Mouse (Mus musculus): ENCODE data around the gene Dap. TPM values are rescaled to one million over a fixed set of nuclear protein-coding genes. Genes with fewer than 3 reads are reported as not detected.

Dap gene
- polyA plus RNA-seq, 1 experiment: 566 TPM

DNA sequence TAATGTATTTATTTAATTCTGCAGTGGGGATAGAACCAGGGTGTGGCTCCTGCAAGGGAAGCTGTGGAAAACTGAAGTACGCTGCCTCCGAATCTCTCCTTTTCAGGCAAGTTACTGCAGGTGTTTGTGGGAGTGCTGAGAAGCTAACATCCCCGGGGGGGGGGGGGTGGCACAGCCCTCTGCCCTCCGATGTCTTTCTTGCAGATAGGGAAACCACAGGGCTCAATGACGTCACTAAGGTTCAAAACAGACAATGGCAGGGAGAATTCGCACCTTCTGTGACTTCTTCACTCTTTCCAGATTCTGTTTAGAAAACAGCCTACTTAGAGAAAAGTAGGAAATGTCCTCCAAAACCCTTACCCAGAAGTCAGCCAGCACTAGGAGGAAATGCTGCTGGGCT is 1.9 kb upstream of the Dap start:
- peaks cover 28% of the 10 kb centered on the region for H3K79me3 ChIP-seq (ENCODE audit: low read depth)
- TF ChIP-seq MYOD1 (IDR thresholded peaks at IDR 0.05; ENCODE audit: control insufficient read depth, insufficient read length, low read depth) (no peak), CTCF (IDR thresholded peaks at IDR 0.05; ENCODE audit: control insufficient read depth, insufficient read depth, insufficient read length) (no peak), MYOG (IDR thresholded peaks at IDR 0.05; ENCODE audit: control insufficient read depth, extremely low read depth, insufficient read length) (no peak), USF1 (IDR thresholded peaks at IDR 0.05; ENCODE audit: low read depth) (no peak), CEBPB (IDR thresholded peaks at IDR 0.05; ENCODE audit: low read depth) (no peak), FOSL1 (IDR thresholded peaks at IDR 0.05; ENCODE audit: insufficient read depth, low read length, poor library complexity, severe bottlenecking) (no peak), MAX (IDR thresholded peaks at IDR 0.05) (no peak)
- H3K79me2 ChIP-seq (ENCODE audit: control insufficient read depth, insufficient read depth): peaks cover 31% of the 10 kb centered on the region

DNA sequence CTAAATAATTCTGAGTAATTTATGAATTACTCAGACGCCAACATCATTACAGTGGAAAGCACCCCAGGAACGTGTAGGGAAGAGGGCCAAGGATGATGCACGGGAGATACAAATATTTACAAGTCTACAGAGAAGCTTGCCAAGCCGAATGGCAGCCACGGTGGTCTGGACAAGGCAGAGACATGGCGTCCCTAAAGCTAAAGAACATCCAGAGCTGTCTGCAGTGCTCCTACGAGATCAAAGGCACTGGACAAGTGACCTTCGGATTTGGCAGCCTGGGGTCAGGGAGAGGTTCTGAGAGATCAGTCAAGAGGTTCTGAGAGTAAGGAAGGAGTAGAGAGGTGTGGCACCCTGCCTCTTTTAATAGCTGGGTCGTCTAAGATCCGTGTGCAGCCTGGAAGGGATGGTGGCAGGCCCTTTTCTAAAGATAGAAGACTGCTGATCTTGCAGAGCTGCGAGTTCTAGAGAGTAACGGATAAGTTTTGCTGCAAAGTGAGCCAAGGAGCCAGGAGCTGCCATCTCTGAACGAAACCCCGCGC is 449 bp upstream of the Dap start:
- H3ac ChIP-seq (ENCODE audit: control insufficient read depth, insufficient read length, low read depth): no peak overlapping the region
- H3K36me3 ChIP-seq (ENCODE audit: control insufficient read depth, insufficient read depth): peaks cover 8% of the 10 kb centered on the region
- H3K4me3 ChIP-seq (ENCODE audit: insufficient read depth, poor library complexity, severe bottlenecking): peak overlapping the region; percentile 99
- H3K79me2 ChIP-seq (ENCODE audit: control insufficient read depth, insufficient read depth): peaks cover 45% of the 10 kb centered on the region
- TF ChIP-seq MYOD1 (IDR thresholded peaks at IDR 0.05; ENCODE audit: control insufficient read depth, insufficient read length, low read depth) (no peak), MYOG (IDR thresholded peaks at IDR 0.05; ENCODE audit: control insufficient read depth, extremely low read depth, insufficient read length) (no peak), MAX (IDR thresholded peaks at IDR 0.05) (no peak), FOSL1 (IDR thresholded peaks at IDR 0.05; ENCODE audit: insufficient read depth, low read length, poor library complexity, severe bottlenecking) (no peak), CTCF (IDR thresholded peaks at IDR 0.05; ENCODE audit: control insufficient read depth, insufficient read depth, insufficient read length) (no peak), USF1 (IDR thresholded peaks at IDR 0.05; ENCODE audit: low read depth) (no peak), CEBPB (IDR thresholded peaks at IDR 0.05; ENCODE audit: low read depth) (no peak)
- peaks cover 39% of the 10 kb centered on the region for H3K79me3 ChIP-seq (ENCODE audit: low read depth)
- H3K27me3 ChIP-seq (ENCODE audit: control insufficient read depth, insufficient read depth, insufficient read length): no peaks in the 10 kb centered on the region

More for the DNA sequence above, 1.9 kb upstream of the Dap start:
- Histone ChIP-seq H3K4me3 (ENCODE audit: insufficient read depth, poor library complexity, severe bottlenecking) (no peak overlapping the region), H3K36me3 (ENCODE audit: control insufficient read depth, insufficient read depth) (no peaks in the 10 kb centered on the region), H3ac (ENCODE audit: control insufficient read depth, insufficient read length, low read depth) (no peak overlapping the region), H3K27me3 (ENCODE audit: control insufficient read depth, insufficient read depth, insufficient read length) (no peaks in the 10 kb centered on the region)

DNA sequence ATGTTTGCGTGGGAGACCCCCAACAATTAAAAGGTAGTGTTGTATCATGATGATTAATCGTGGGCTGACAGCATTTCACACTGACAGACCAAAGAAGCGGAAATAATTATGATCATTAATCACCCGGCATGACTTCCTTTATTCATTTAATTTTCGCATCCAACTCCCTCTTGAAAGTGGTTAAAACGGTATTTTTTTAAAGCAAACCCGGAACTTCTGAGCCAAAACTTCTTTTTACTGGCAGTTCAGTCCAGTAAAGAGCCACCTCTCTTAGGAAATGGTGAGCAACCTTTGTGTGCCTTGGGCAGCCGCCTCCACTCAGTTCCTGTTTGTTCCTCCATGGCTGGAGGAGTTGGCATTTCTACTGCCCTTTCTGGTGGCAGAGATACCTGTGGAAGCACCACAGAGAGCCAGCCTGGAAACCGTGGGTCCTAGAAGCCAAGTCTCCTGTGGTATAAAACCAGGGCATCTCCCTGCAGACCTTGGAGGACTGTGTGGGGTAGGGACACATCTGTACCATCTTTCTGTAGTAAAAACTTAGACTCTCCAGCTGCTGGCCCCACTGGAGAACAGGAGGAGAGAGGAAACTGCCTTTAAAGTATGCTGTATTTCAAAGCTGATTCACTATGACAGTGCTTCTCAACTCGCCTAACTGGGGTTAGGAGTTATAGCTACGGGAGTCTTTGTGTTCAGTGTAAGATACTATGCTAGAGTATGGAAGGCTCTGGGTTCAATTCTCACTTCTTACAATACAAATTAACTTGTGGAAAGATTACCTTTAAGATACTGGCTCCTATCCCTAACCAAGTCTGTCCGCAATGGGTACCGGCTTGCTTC is 910 bp downstream of the Dap start:
- Histone ChIP-seq H3ac (ENCODE audit: control insufficient read depth, insufficient read length, low read depth) (peak overlapping the region; percentile 66), H3K36me3 (ENCODE audit: control insufficient read depth, insufficient read depth) (peaks cover 16% of the 10 kb centered on the region), H3K79me3 (ENCODE audit: low read depth) (peaks cover 48% of the 10 kb centered on the region), H3K79me2 (ENCODE audit: control insufficient read depth, insufficient read depth) (peaks cover 55% of the 10 kb centered on the region), H3K4me3 (ENCODE audit: insufficient read depth, poor library complexity, severe bottlenecking) (peak overlapping the region; percentile 99), H3K27me3 (ENCODE audit: control insufficient read depth, insufficient read depth, insufficient read length) (no peaks in the 10 kb centered on the region)
- TF ChIP-seq CEBPB (IDR thresholded peaks at IDR 0.05; ENCODE audit: low read depth) (no peak), CTCF (IDR thresholded peaks at IDR 0.05; ENCODE audit: control insufficient read depth, insufficient read depth, insufficient read length) (no peak), MYOD1 (IDR thresholded peaks at IDR 0.05; ENCODE audit: control insufficient read depth, insufficient read length, low read depth) (no peak), MYOG (IDR thresholded peaks at IDR 0.05; ENCODE audit: control insufficient read depth, extremely low read depth, insufficient read length) (no peak), MAX (IDR thresholded peaks at IDR 0.05) (no peak), FOSL1 (IDR thresholded peaks at IDR 0.05; ENCODE audit: insufficient read depth, low read length, poor library complexity, severe bottlenecking) (no peak), USF1 (IDR thresholded peaks at IDR 0.05; ENCODE audit: low read depth) (no peak)

DNA sequence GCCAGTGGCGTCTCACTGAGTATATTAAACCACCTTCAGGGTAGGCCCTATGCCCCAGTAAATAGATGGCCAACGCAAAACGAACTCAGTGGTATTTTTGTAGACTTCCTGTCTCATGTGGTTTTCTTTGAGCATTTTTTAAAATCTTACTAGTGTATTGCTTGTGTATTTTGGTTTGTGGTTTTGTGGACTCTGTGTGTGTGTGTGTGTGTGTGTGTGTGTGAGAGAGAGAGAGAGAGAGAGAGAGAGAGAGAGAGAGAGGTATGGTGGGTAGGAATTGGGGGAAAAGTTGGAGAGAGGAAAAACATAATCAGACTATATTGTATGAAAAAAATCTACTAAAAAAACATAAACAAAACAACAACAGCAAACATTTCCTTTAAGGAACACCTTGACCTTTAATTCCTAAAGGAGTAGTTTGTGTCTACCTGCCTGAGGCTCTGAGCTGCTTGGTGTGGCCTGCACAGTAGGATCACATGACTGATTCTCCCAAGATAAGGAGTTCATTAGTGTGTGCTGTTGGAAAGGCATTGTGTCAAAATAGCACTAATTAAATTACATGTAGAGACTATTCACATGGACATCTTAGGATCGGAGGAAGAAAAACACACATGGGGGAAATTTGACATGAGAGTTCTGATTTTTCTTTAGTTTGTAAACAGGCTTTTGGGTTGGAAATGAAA is 1.7 kb downstream of the Dap start:
- H3K27me3 ChIP-seq (ENCODE audit: control insufficient read depth, insufficient read depth, insufficient read length): no peaks in the 10 kb centered on the region
- H3K79me2 ChIP-seq (ENCODE audit: control insufficient read depth, insufficient read depth): peaks cover 63% of the 10 kb centered on the region
- H3K79me3 ChIP-seq (ENCODE audit: low read depth): peaks cover 53% of the 10 kb centered on the region
- H3K4me3 ChIP-seq (ENCODE audit: insufficient read depth, poor library complexity, severe bottlenecking): peak overlapping the region; percentile 99
- TF ChIP-seq MYOD1 (IDR thresholded peaks at IDR 0.05; ENCODE audit: control insufficient read depth, insufficient read length, low read depth) (no peak), USF1 (IDR thresholded peaks at IDR 0.05; ENCODE audit: low read depth) (peak; percentile 75)
- H3K36me3 ChIP-seq (ENCODE audit: control insufficient read depth, insufficient read depth): peaks cover 23% of the 10 kb centered on the region
- H3ac ChIP-seq (ENCODE audit: control insufficient read depth, insufficient read length, low read depth): peak overlapping the region; percentile 32

DNA sequence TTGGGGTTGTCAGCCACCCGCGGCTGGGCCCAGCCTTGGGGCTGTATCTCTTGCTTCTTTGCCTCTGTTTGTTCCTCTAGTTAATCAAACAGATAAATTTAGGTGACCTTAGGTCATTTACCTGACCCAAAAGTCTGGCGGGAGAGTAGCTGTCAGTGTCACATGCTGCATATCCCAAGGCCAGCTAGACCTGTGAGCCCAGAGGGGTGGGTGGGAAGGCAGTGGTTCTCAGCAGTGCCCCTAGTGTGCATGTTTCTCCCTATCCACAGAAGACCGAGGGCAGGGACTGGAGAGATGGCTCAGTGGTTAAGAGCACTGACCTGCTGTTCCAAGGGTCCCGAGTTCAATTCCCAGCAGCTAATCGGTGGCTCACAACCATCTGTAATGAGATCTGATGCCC is 2.4 kb downstream of the Dap start:
- Histone ChIP-seq H3K79me2 (ENCODE audit: control insufficient read depth, insufficient read depth) (peaks cover 70% of the 10 kb centered on the region), H3K36me3 (ENCODE audit: control insufficient read depth, insufficient read depth) (peaks cover 30% of the 10 kb centered on the region), H3ac (ENCODE audit: control insufficient read depth, insufficient read length, low read depth) (no peak overlapping the region), H3K4me3 (ENCODE audit: insufficient read depth, poor library complexity, severe bottlenecking) (no peak overlapping the region), H3K79me3 (ENCODE audit: low read depth) (peaks cover 54% of the 10 kb centered on the region), H3K27me3 (ENCODE audit: control insufficient read depth, insufficient read depth, insufficient read length) (no peaks in the 10 kb centered on the region)
- TF ChIP-seq USF1 (IDR thresholded peaks at IDR 0.05; ENCODE audit: low read depth) (peak; percentile 22), MYOG (IDR thresholded peaks at IDR 0.05; ENCODE audit: control insufficient read depth, extremely low read depth, insufficient read length) (no peak)

Data from C2C12 (cell line).